Mouse (Mus musculus) liver, adult 2 months (tissue): ENCODE data around the gene Olfr319.
"Not testable (repeated sequence)": the region's sequence is repeated elsewhere in the genome, so short reads cannot be mapped to it uniquely, and the experiment has no call there.

Experiments
- CTCF ChIP-seq: fragments of 200-500 bp; IDR thresholded peaks from 2 replicates; pipeline ENCODE4 v1.5.1; 2011; ENCODE audit warnings: low read depth, low read length, control low read depth
- POLR2A ChIP-seq: fragments of 200-500 bp; IDR thresholded peaks from 2 replicates; pipeline ENCODE4 v1.6.1; 2011; ENCODE audit warnings: low read length, control low read depth; ENCODE audit not compliant: insufficient read depth; ENCODE audit errors: extremely low read depth

DNA sequence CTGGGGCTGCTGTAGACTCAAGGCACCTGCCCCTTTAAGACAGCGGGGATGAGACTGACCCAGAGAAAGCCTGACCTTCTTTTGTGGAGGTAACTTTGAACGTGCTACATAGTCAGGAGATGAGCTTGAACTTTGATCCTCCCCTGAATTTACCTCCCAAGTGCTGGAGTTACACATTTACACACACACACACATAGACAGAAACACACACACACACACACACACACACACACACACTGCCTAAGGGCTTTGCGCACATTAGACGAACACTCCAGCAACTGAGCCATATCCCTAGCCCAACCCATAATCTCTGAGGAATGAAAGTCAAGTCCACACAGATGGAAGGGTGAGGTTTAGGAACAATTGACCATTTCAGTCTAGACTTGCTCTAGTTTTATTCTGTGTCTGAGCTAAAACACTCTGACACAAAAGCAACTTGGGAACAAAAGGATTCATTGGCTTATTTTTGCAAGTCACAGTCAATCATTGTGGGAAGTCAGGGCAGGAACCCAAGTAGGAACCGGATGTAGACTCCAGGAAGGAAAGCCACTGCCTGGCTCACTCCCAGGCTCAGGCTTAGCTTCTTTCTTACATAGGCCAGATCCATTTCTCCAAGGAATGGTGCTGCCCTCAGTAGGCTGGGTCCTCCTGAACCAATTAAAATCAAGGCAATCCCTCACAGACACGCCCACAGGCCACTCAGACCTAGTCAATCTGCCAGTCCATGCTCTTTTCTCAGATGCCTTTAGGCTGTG is 29.1 kb downstream of the Olfr319 start:
- not testable (repeated sequence) for TF ChIP-seq CTCF, POLR2A
